Mouse (Mus musculus): ENCODE measurements around the gene Kctd11. TPM values are rescaled to one million over a fixed set of nuclear protein-coding genes. Genes with fewer than 3 reads are reported as not detected.

The Kctd11 gene
- total RNA-seq, 2 experiments from 2014 or later, result 1.3 to 1.4 TPM

GRCm38 (mm10) chr11:69883527-69884151 is 2.4 kb upstream of the Kctd11 start:
- TF ChIP-seq CTCF (conservative IDR thresholded peaks at IDR 0.05), result no peak
- H3K27ac ChIP-seq, result no peak overlapping the region
- no peak overlapping the region for H3K4me3 ChIP-seq
- no peak for DNase-seq (ENCODE audit: low spot score in 2 of 2)

- no peak overlapping the region for H3K4me3 ChIP-seq
- H3K27ac ChIP-seq, result no peak overlapping the region
- DNase-seq (ENCODE audit: low spot score in 2 of 2), result no peak
- TF ChIP-seq CTCF (conservative IDR thresholded peaks at IDR 0.05), result peak; percentile 69
Measured at GRCm38 (mm10) chr11:69883066-69883465, 1.9 kb upstream of the Kctd11 start.

- no peak for DNase-seq (ENCODE audit: low spot score in 2 of 2)
- H3K4me3 ChIP-seq, result peak overlapping the region; percentile 64
- peak overlapping the region; percentile 86 for H3K27ac ChIP-seq
- TF ChIP-seq CTCF (conservative IDR thresholded peaks at IDR 0.05), result no peak
Measured at GRCm38 (mm10) chr11:69881787-69882670, 823 bp upstream of the Kctd11 start.

GRCm38 (mm10) chr11:69880506-69880852 is 727 bp downstream of the Kctd11 start:
- Histone ChIP-seq H3K27ac (peak overlapping the region; percentile 86), H3K4me3 (peak overlapping the region; percentile 64)
- peak; percentile 83 for TF ChIP-seq CTCF (conservative IDR thresholded peaks at IDR 0.05)
- DNase-seq (ENCODE audit: low spot score in 2 of 2), result no peak

- no peak overlapping the region; the same call in 1 of the 2 replicates for H3K4me3 ChIP-seq
- no peak overlapping the region for H3K27ac ChIP-seq
- DNase-seq (ENCODE audit: low spot score in 2 of 2), result no peak
- TF ChIP-seq CTCF (conservative IDR thresholded peaks at IDR 0.05), result no peak
Measured at GRCm38 (mm10) chr11:69879711-69880110, 1.5 kb downstream of the Kctd11 start.

- no peak overlapping the region for H3K4me3 ChIP-seq
- no peak overlapping the region for H3K27ac ChIP-seq
- DNase-seq (ENCODE audit: low spot score in 2 of 2), result no peak
- TF ChIP-seq CTCF (conservative IDR thresholded peaks at IDR 0.05), result no peak
Measured at GRCm38 (mm10) chr11:69878952-69879351, 2.3 kb downstream of the Kctd11 start.

- no peak for TF ChIP-seq CTCF (conservative IDR thresholded peaks at IDR 0.05)
- DNase-seq (ENCODE audit: low spot score in 2 of 2), result no peak
- Histone ChIP-seq H3K27ac (no peak overlapping the region), H3K4me3 (no peak overlapping the region)
Measured at GRCm38 (mm10) chr11:69878399-69878798, 2.8 kb downstream of the Kctd11 start.

- no peak for TF ChIP-seq CTCF (conservative IDR thresholded peaks at IDR 0.05)
- Histone ChIP-seq H3K4me3 (peak within 1 kb of the TSS; percentile 9; the same call in 1 of the 2 replicates), H3K27ac (peak within 1 kb of the TSS; percentile 60; the same call in 1 of the 2 replicates)
- DNase-seq (ENCODE audit: low spot score in 2 of 2), result no peak
Measured at GRCm38 (mm10) chr11:69877878-69878277, 3.3 kb downstream of the Kctd11 start, which contains the start of gene Tmem95. Tmem95 (minus strand) TSS chr11:69878018.

- Histone ChIP-seq H3K4me3 (peak overlapping the region; percentile 9; the same call in 1 of the 2 replicates), H3K27ac (peak overlapping the region; percentile 60; the same call in 1 of the 2 replicates)
- DNase-seq (ENCODE audit: low spot score in 2 of 2), result peak; percentile 78 to 85
- peak; percentile 92 for TF ChIP-seq CTCF (conservative IDR thresholded peaks at IDR 0.05)
Measured at GRCm38 (mm10) chr11:69876867-69877266, 4.3 kb downstream of the Kctd11 start.

GRCm38 (mm10) chr11:69876186-69876585 is 5.0 kb downstream of the Kctd11 start:
- H3K4me3 ChIP-seq, result no peak overlapping the region
- no peak for TF ChIP-seq CTCF (conservative IDR thresholded peaks at IDR 0.05)
- H3K27ac ChIP-seq, result peak overlapping the region; percentile 60
- DNase-seq (ENCODE audit: low spot score in 2 of 2), result peak; percentile 44 to 61

- no peak overlapping the region for H3K27ac ChIP-seq
- no peak for TF ChIP-seq CTCF (conservative IDR thresholded peaks at IDR 0.05)
- no peak overlapping the region for H3K4me3 ChIP-seq
- DNase-seq (ENCODE audit: low spot score in 2 of 2), result no peak
Measured at GRCm38 (mm10) chr11:69872451-69872850, 8.8 kb downstream of the Kctd11 start.

- H3K4me3 ChIP-seq, result no peak overlapping the region
- DNase-seq (ENCODE audit: low spot score in 2 of 2), result no peak
Measured at GRCm38 (mm10) chr11:69871822-69872221, 9.4 kb downstream of the Kctd11 start.

GRCm38 (mm10) chr11:69870289-69871069 is 10.7 kb downstream of the Kctd11 start:
- no peak for DNase-seq (ENCODE audit: low spot score in 2 of 2)
- Histone ChIP-seq H3K4me3 (no peak overlapping the region), H3K27ac (no peak overlapping the region)
- TF ChIP-seq CTCF (conservative IDR thresholded peaks at IDR 0.05), result no peak

More at GRCm38 (mm10) chr11:69871822-69872221, 9.4 kb downstream of the Kctd11 start:
- H3K27ac ChIP-seq, result no peak overlapping the region
- TF ChIP-seq CTCF (conservative IDR thresholded peaks at IDR 0.05), result no peak
